Mouse (Mus musculus) intestine, postnatal 0 days (tissue): ENCODE measurements around the gene Olfr980. TPM values are rescaled to one million over a fixed set of nuclear protein-coding genes. Genes with fewer than 3 reads are reported as not detected.
"Not testable (repeated sequence)": the region's sequence is repeated elsewhere in the genome, so short reads cannot be mapped to it uniquely, and the experiment has no call there.

ENCODE experiments used
- ATAC-seq: fragments of 200-750 bp; cut with Nextera tagmentation; 2 replicates; pipeline ENCODE4 v1.8.0; 2017; ENCODE audit warnings: mild to moderate bottlenecking, moderate TSS enrichment, moderate library complexity
- H3K27ac ChIP-seq: fragments of 300-500 bp; sonication (generic); 2 replicates; pipeline ENCODE4 v1.5.1; 2014; ENCODE audit warnings: mild to moderate bottlenecking, low read depth, low read length, moderate library complexity
- H3K27me3 ChIP-seq: fragments of 300-500 bp; sonication (generic); replicated peaks from 2 replicates; pipeline ENCODE4 v1.6.1; 2014; ENCODE audit warnings: low read length, mixed read lengths; ENCODE audit not compliant: control insufficient read depth, insufficient read depth
- H3K36me3 ChIP-seq: fragments of 300-500 bp; sonication (generic); 2 replicates; pipeline ENCODE4 v1.6.1; 2014; ENCODE audit warnings: mild to moderate bottlenecking, moderate library complexity; ENCODE audit not compliant: control insufficient read depth, insufficient read depth
- H3K4me1 ChIP-seq: fragments of 300-500 bp; sonication (generic); replicated peaks from 2 replicates; pipeline ENCODE4 v1.6.1; 2014; ENCODE audit warnings: antibody characterized with exemption, low read length, mixed read lengths; ENCODE audit not compliant: control insufficient read depth, insufficient read depth
- H3K4me2 ChIP-seq: fragments of 300-500 bp; sonication (generic); replicated peaks from 2 replicates; pipeline ENCODE4 v1.6.1; 2014; ENCODE audit warnings: low read depth, mild to moderate bottlenecking, moderate library complexity
- H3K4me3 ChIP-seq: fragments of 300-500 bp; sonication (generic); 2 replicates; pipeline ENCODE4 v1.5.1; 2014; ENCODE audit warnings: low read depth, low read length
- H3K9ac ChIP-seq: fragments of 300-500 bp; sonication (generic); 2 replicates; pipeline ENCODE4 v1.6.1; 2014; ENCODE audit warnings: mild to moderate bottlenecking, low read depth, low read length
- H3K9me3 ChIP-seq: fragments of 300-500 bp; sonication (generic); 2 replicates; pipeline ENCODE4 v1.6.1; 2016; ENCODE audit warnings: mixed run types; ENCODE audit not compliant: control insufficient read depth
- CTCF ChIP-seq: sonication (generic); IDR thresholded peaks from 2 replicates; pipeline ENCODE4 v1.5.1; 2016; ENCODE audit warnings: low read depth, mild to moderate bottlenecking, control low read depth, antibody characterized with exemption, moderate library complexity
- WGBS: fragments of 180-500 bp; shearing (Covaris S2); extraction: QIAGEN DNeasy Blood & Tissue Kit; methylation state at CpG from one replicate; pipeline ENCODE4 v1.1.7; 2014; 5-methylcytosine and 5-hydroxymethylcytosine counted together
- polyA plus RNA-seq: library from polyadenylated mRNA; unstranded; fragments of >200 nt; fragmentation: Nextera tagmentation; extraction: Ambion mirVana; gene quantifications from 2 replicates; pipeline ENCODE4 v1.2.1, GENCODE M21; 2015

Gene Olfr980
- polyA plus RNA-seq: not detected in 2 replicates

- H3K36me3 ChIP-seq: no peaks in the 10 kb centered on the region
- no peak within 1 kb of the TSS for H3K4me3 ChIP-seq
- H3K27me3 ChIP-seq: no peaks in the 10 kb centered on the region
- H3K9ac ChIP-seq: no peak within 1 kb of the TSS
- H3K27ac ChIP-seq: no peak within 1 kb of the TSS
- no peak for ATAC-seq
- H3K9me3 ChIP-seq: no peaks in the 10 kb centered on the region
- 84% methylated on average over 1 of the region's 1 CpGs for WGBS
- no peaks in the 10 kb centered on the region for H3K4me1 ChIP-seq
- no peak within 1 kb of the TSS for H3K4me2 ChIP-seq
- no peak for TF ChIP-seq CTCF
Measured at GRCm38 (mm10) chr9:40009482-40009881, at the start of gene Olfr980. Gene Olfr980, minus strand, starts transcription at chr9:40009582.

- Histone ChIP-seq H3K27ac (no peak overlapping the region), H3K36me3 (no peaks in the 10 kb centered on the region), H3K4me2 (no peak overlapping the region), H3K27me3 (no peaks in the 10 kb centered on the region), H3K4me1 (no peaks in the 10 kb centered on the region), H3K9ac (no peak overlapping the region), H3K9me3 (no peaks in the 10 kb centered on the region), H3K4me3 (no peak overlapping the region)
- WGBS: 91% methylated on average over 19 of the region's 19 CpGs
- TF ChIP-seq CTCF: no peak
- ATAC-seq: no peak
Measured at GRCm38 (mm10) chr9:40050138-40050537, 40.8 kb upstream of the Olfr980 start.

- Histone ChIP-seq H3K36me3 (no peaks in the 10 kb centered on the region), H3K4me1 (no peaks in the 10 kb centered on the region)
- no peak for ATAC-seq
Measured at GRCm38 (mm10) chr9:40021164-40021563, 11.8 kb upstream of the Olfr980 start, which contains the start of gene Olfr981. Gene Olfr981, plus strand, starts transcription at chr9:40021464.

GRCm38 (mm10) chr9:40003365-40003764 lies 6.0 kb downstream of the Olfr980 start, which contains the start of gene Olfr979:
Gene Olfr979, minus strand, starts transcription at chr9:40003465.
- no peaks in the 10 kb centered on the region for H3K4me1 ChIP-seq
- no peak within 1 kb of the TSS for H3K9ac ChIP-seq
- no peak within 1 kb of the TSS for H3K4me3 ChIP-seq
- no peaks in the 10 kb centered on the region for H3K9me3 ChIP-seq
- ATAC-seq: no peak
- H3K27ac ChIP-seq: no peak within 1 kb of the TSS
- no peaks in the 10 kb centered on the region for H3K27me3 ChIP-seq
- no peak within 1 kb of the TSS for H3K4me2 ChIP-seq
- TF ChIP-seq CTCF: no peak
- H3K36me3 ChIP-seq: no peaks in the 10 kb centered on the region
- WGBS: 94% methylated on average over 1 of the region's 1 CpGs

More at GRCm38 (mm10) chr9:40021164-40021563, 11.8 kb upstream of the Olfr980 start, which contains the start of gene Olfr981:
- 68% methylated on average over 2 of the region's 2 CpGs for WGBS
- H3K4me2 ChIP-seq: no peak within 1 kb of the TSS
- no peak within 1 kb of the TSS for H3K27ac ChIP-seq
- H3K9ac ChIP-seq: no peak within 1 kb of the TSS
- no peaks in the 10 kb centered on the region for H3K9me3 ChIP-seq
- no peaks in the 10 kb centered on the region for H3K27me3 ChIP-seq
- no peak for TF ChIP-seq CTCF
- H3K4me3 ChIP-seq: no peak within 1 kb of the TSS

GRCm38 (mm10) chr9:39991813-39992212 lies 17.6 kb downstream of the Olfr980 start, which contains the start of gene Olfr978:
Gene Olfr978, plus strand, starts transcription at chr9:39992113.
- H3K9ac ChIP-seq: no peak within 1 kb of the TSS
- TF ChIP-seq CTCF: no peak
- H3K9me3 ChIP-seq: no peaks in the 10 kb centered on the region
- no peaks in the 10 kb centered on the region for H3K4me1 ChIP-seq
- H3K4me3 ChIP-seq: no peak within 1 kb of the TSS
- no peaks in the 10 kb centered on the region for H3K27me3 ChIP-seq
- no peaks in the 10 kb centered on the region for H3K36me3 ChIP-seq
- no peak within 1 kb of the TSS for H3K27ac ChIP-seq
- 84% methylated on average over 2 of the region's 2 CpGs for WGBS
- no peak within 1 kb of the TSS for H3K4me2 ChIP-seq
- no peak for ATAC-seq

GRCm38 (mm10) chr9:39976581-39977145 lies 32.7 kb downstream of the Olfr980 start:
- not testable (repeated sequence) for H3K4me1 ChIP-seq, H3K36me3 ChIP-seq, H3K27ac ChIP-seq, H3K27me3 ChIP-seq, H3K4me3 ChIP-seq, H3K9ac ChIP-seq, ATAC-seq, H3K9me3 ChIP-seq, H3K4me2 ChIP-seq
- WGBS: 81% methylated on average over 1 of the region's 1 CpGs

- H3K4me2 ChIP-seq, H3K27ac ChIP-seq, H3K9ac ChIP-seq, H3K9me3 ChIP-seq, H3K36me3 ChIP-seq, H3K27me3 ChIP-seq, H3K4me3 ChIP-seq, ATAC-seq, H3K4me1 ChIP-seq: not testable (repeated sequence)
- WGBS: 68% methylated on average over 6 of the region's 9 CpGs
Measured at GRCm38 (mm10) chr9:39961033-39961432, 48.3 kb downstream of the Olfr980 start, which contains the start of gene Olfr976. Gene Olfr976, minus strand, starts transcription at chr9:39961133.

Other genes with a start within 250 kb of the Olfr980 start
- gene Olfr968, start 226.3 kb downstream of the Olfr980 start, polyA plus RNA-seq: not detected in 2 replicates
- not detected in 2 replicates for gene Olfr969, start 218.6 kb downstream of the Olfr980 start, polyA plus RNA-seq
- gene Olfr970, start 200.7 kb downstream of the Olfr980 start, polyA plus RNA-seq: not detected in 2 replicates
- gene Olfr971, start 172.7 kb downstream of the Olfr980 start, polyA plus RNA-seq: not detected in 2 replicates
- gene Olfr972, start 143.2 kb downstream of the Olfr980 start, polyA plus RNA-seq: not detected in 2 replicates
- not detected in 2 replicates for gene Olfr229, start 102.2 kb downstream of the Olfr980 start, polyA plus RNA-seq
- gene Olfr974, start 72.1 kb downstream of the Olfr980 start, polyA plus RNA-seq: not detected in 2 replicates
- gene Olfr975, start 57.5 kb downstream of the Olfr980 start, polyA plus RNA-seq: not detected in 2 replicates
- not detected in 2 replicates for gene Olfr976, start 48.4 kb downstream of the Olfr980 start, polyA plus RNA-seq
- not detected in 2 replicates for gene Olfr978, start 17.5 kb downstream of the Olfr980 start, polyA plus RNA-seq
- not detected in 2 replicates for gene Olfr979, start 6.1 kb downstream of the Olfr980 start, polyA plus RNA-seq
- gene Olfr981, start 11.9 kb upstream of the Olfr980 start, polyA plus RNA-seq: not detected in 2 replicates
- not detected in 2 replicates for gene Olfr982, start 64.2 kb upstream of the Olfr980 start, polyA plus RNA-seq
- not detected in 2 replicates for gene Olfr983, start 84.0 kb upstream of the Olfr980 start, polyA plus RNA-seq
- gene Olfr984, start 104.6 kb upstream of the Olfr980 start, polyA plus RNA-seq: not detected in 2 replicates
- not detected in 2 replicates for gene Olfr985, start 120.6 kb upstream of the Olfr980 start, polyA plus RNA-seq
- gene Tmem225, start 138.5 kb upstream of the Olfr980 start, polyA plus RNA-seq: not detected in 2 replicates
- not detected in 2 replicates for gene Olfr986, start 171.3 kb upstream of the Olfr980 start, polyA plus RNA-seq
- gene Zfp202, start 182.7 kb upstream of the Olfr980 start, polyA plus RNA-seq: 1.1 TPM in 2 replicates